In the genomic region with DNA sequence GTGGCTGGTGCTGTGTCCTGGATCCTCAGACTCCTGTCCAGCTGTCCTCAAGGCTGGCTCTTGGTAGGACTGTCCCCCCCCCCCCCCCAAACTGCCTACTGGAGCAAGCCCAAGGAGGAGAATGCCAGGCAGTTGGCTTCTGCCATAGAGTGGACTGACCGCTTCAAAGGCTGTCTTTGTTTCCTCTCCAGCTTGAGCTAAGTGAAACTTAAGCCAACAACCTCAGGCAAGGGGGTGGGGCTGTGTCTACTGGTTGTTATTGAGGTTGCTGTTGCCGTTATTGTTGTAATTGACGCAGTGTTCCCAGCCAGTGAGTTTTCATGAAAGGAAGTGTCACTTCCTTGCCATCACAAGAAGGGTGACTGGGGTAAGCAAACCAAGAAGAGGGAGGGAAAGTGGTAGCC, we compare ENCODE assay signal across 1 mouse cellular context.
TF ChIP-seq lines count a peak whose summit lies in the region.

No protein-coding gene starts in this region.

TF ChIP-seq in C2C12, 6 proteins besides CTCF, POLR2A, EP300 and RAD21 (continued from another document):
- TF ChIP-seq USF1 (IDR thresholded peaks at IDR 0.05; ENCODE audit: low read depth) (no peak), CEBPB (IDR thresholded peaks at IDR 0.05; ENCODE audit: low read depth) (no peak), FOSL1 (IDR thresholded peaks at IDR 0.05; ENCODE audit: insufficient read depth, low read length, poor library complexity, severe bottlenecking) (no peak)
